Mouse (Mus musculus): ENCODE measurements around the gene 4933402D24Rik. TPM values are rescaled to one million over a fixed set of nuclear protein-coding genes. Genes with fewer than 3 reads are reported as not detected.

4933402D24Rik gene
- polyA plus RNA-seq, 1 experiment from 2014 or later: 0.28 TPM

Other genes starting within 250 kb of the 4933402D24Rik start
- not detected in 2 replicates for gene Gm39653, start 153.3 kb downstream of the 4933402D24Rik start, polyA plus RNA-seq (2014; fragmentation: Nextera tagmentation; extraction: Ambion mirVana)
- not detected in 2 replicates for gene Dytn, start 82.3 kb downstream of the 4933402D24Rik start, polyA plus RNA-seq (2014; fragmentation: Nextera tagmentation; extraction: Ambion mirVana)
- 0.29 and 0.53 TPM in 2 replicates for gene Mdh1b, start 38.9 kb downstream of the 4933402D24Rik start, polyA plus RNA-seq (2014; fragmentation: Nextera tagmentation; extraction: Ambion mirVana)
- 56.2 and 59.4 TPM in 2 replicates for gene Fastkd2, start 38.7 kb downstream of the 4933402D24Rik start, polyA plus RNA-seq (2014; fragmentation: Nextera tagmentation; extraction: Ambion mirVana)